Mouse (Mus musculus) CH12.LX (cell line): ENCODE data around the gene Cyp2d34. TPM values are rescaled to one million over a fixed set of nuclear protein-coding genes. Genes with fewer than 3 reads are reported as not detected.

ENCODE experiments used
- DNase-seq: peaks from one replicate; pipeline ENCODE4 v3.0.0-alpha.2; 2013; ENCODE audit errors: extremely low read depth
- H3K27ac ChIP-seq: 2 replicates; pipeline ENCODE4 v1.5.1; 2012; ENCODE audit warnings: low read depth, mild to moderate bottlenecking, control low read depth, moderate library complexity; ENCODE audit not compliant: insufficient read depth
- H3K27me3 ChIP-seq: replicated peaks from 2 replicates; pipeline ENCODE3; 2012; ENCODE audit warnings: inconsistent platforms
- H3K36me3 ChIP-seq, 2 experiments: replicated peaks in 1 of 2; 2 replicates each; pipeline versions ENCODE3 to v1.6.1; 2012; ENCODE audit warnings: inconsistent platforms in 1 of 2, low read length in 1 of 2, mild to moderate bottlenecking in 1 of 2, mixed read lengths in 1 of 2, moderate library complexity in 1 of 2; ENCODE audit not compliant: control insufficient read depth in 1 of 2, insufficient read depth in 1 of 2
- H3K4me1 ChIP-seq, 2 experiments: 2 replicates each; pipeline ENCODE4 v1.6.1; 2012; ENCODE audit warnings: inconsistent platforms in 1 of 2, moderate library complexity in 1 of 2; ENCODE audit not compliant: insufficient read depth in 2 of 2, control insufficient read depth in 1 of 2
- H3K4me2 ChIP-seq: 2 replicates; pipeline ENCODE4 v1.6.1; 2012; ENCODE audit warnings: low read depth, mild to moderate bottlenecking, control low read depth; ENCODE audit not compliant: poor library complexity, insufficient read depth, severe bottlenecking
- H3K4me3 ChIP-seq, 3 experiments: fragments of 150-350 bp in 1 of 3; sonication (generic) in 1 of 3; replicated peaks in 1 of 3; 2 replicates each; pipeline versions ENCODE3 to v1.5.1; 2011 to 2012; ENCODE audit warnings: low read depth in 2 of 3, low read length in 2 of 3, mild to moderate bottlenecking in 2 of 3, moderate library complexity in 2 of 3, control low read depth in 1 of 3, improper control_type of control experiment in 1 of 3, inconsistent platforms in 1 of 3, mixed read lengths in 1 of 3; ENCODE audit not compliant: poor library complexity in 1 of 3
- H3K79me2 ChIP-seq: replicated peaks from 2 replicates; pipeline ENCODE4 v1.6.1; 2012; ENCODE audit warnings: mild to moderate bottlenecking, moderate library complexity; ENCODE audit not compliant: control insufficient read depth, poor library complexity, insufficient read depth, severe bottlenecking; ENCODE audit errors: extremely low read depth
- H3K9ac ChIP-seq: 2 replicates; pipeline ENCODE4 v1.6.1; 2012; ENCODE audit warnings: low read depth, mild to moderate bottlenecking, control low read depth, moderate library complexity; ENCODE audit not compliant: insufficient read depth
- H3K9me3 ChIP-seq: replicated peaks from 2 replicates; pipeline ENCODE3; 2012; ENCODE audit warnings: low read length, inconsistent platforms, mixed read lengths
- CHD1 ChIP-seq: IDR thresholded peaks from 2 replicates; pipeline ENCODE4 v1.6.1; 2012; ENCODE audit warnings: low read depth, low read length, improper control_type of control experiment, inconsistent platforms
- CHD2 ChIP-seq: IDR thresholded peaks from 2 replicates; pipeline ENCODE4 v1.6.1; 2011; ENCODE audit warnings: low read length, improper control_type of control experiment
- CTCF ChIP-seq, 2 experiments: IDR thresholded peaks in 1 of 2; conservative IDR thresholded peaks in 1 of 2; 2 replicates each; pipeline ENCODE4 v1.5.1; 2011 to 2012; ENCODE audit warnings: low read depth in 2 of 2, low read length in 2 of 2, improper control_type of control experiment in 1 of 2, inconsistent platforms in 1 of 2, mild to moderate bottlenecking in 1 of 2, moderate library complexity in 1 of 2
- ELF1 ChIP-seq: IDR thresholded peaks from 2 replicates; pipeline ENCODE4 v1.6.1; 2014; ENCODE audit warnings: low read depth, mild to moderate bottlenecking, inconsistent platforms, low read length, improper control_type of control experiment
- EP300 ChIP-seq: IDR thresholded peaks from 2 replicates; pipeline ENCODE4 v1.6.1; 2011; ENCODE audit warnings: low read length, improper control_type of control experiment
- IRF4 ChIP-seq: IDR thresholded peaks from 2 replicates; pipeline ENCODE4 v1.6.1; 2014; ENCODE audit warnings: low read depth, mild to moderate bottlenecking, inconsistent platforms, low read length, improper control_type of control experiment
- JUN ChIP-seq: IDR thresholded peaks from 2 replicates; pipeline ENCODE4 v1.6.1; 2011; ENCODE audit warnings: low read depth, mild to moderate bottlenecking, low read length, improper control_type of control experiment, moderate library complexity; ENCODE audit not compliant: insufficient read depth
- KAT2A ChIP-seq: IDR thresholded peaks from 2 replicates; pipeline ENCODE4 v1.6.1; 2012; ENCODE audit warnings: low read length, improper control_type of control experiment, inconsistent platforms; ENCODE audit not compliant: insufficient replicate concordance
- MAZ ChIP-seq: IDR thresholded peaks from 2 replicates; pipeline ENCODE4 v1.6.1; 2012; ENCODE audit warnings: low read depth, mild to moderate bottlenecking, inconsistent platforms, low read length, improper control_type of control experiment, moderate library complexity
- MYC ChIP-seq: IDR thresholded peaks from 2 replicates; pipeline ENCODE4 v1.6.1; 2011; ENCODE audit warnings: low read depth, mild to moderate bottlenecking, improper control_type of control experiment, low read length
- POLR2AphosphoS2 ChIP-seq: IDR thresholded peaks from 2 replicates; pipeline ENCODE4 v1.6.1; 2011; ENCODE audit warnings: low read depth, low read length, improper control_type of control experiment
- SMC3 ChIP-seq: IDR thresholded peaks from 2 replicates; pipeline ENCODE4 v1.6.1; 2011; ENCODE audit warnings: low read depth, low read length, improper control_type of control experiment
- TCF12 ChIP-seq: IDR thresholded peaks from 2 replicates; pipeline ENCODE4 v1.6.1; 2014; ENCODE audit warnings: low read depth, mild to moderate bottlenecking, inconsistent platforms, low read length, improper control_type of control experiment
- USF2 ChIP-seq: conservative IDR thresholded peaks from 2 replicates; pipeline ENCODE4 v1.6.1; 2011; ENCODE audit warnings: low read depth, low read length, improper control_type of control experiment
- ZC3H11A ChIP-seq: IDR thresholded peaks from 2 replicates; pipeline ENCODE4 v1.6.1; 2012; ENCODE audit warnings: low read depth, mild to moderate bottlenecking, inconsistent platforms, low read length, improper control_type of control experiment
- ZKSCAN1 ChIP-seq: IDR thresholded peaks from 2 replicates; pipeline ENCODE4 v1.6.1; 2012; ENCODE audit warnings: low read depth, inconsistent platforms, low read length, improper control_type of control experiment, borderline replicate concordance
- ZMIZ1 ChIP-seq: IDR thresholded peaks from 2 replicates; pipeline ENCODE4 v1.6.1; 2012; ENCODE audit warnings: low read depth, mild to moderate bottlenecking, inconsistent platforms, low read length, improper control_type of control experiment
- ZNF384 ChIP-seq: IDR thresholded peaks from 2 replicates; pipeline ENCODE4 v1.6.1; 2012; ENCODE audit warnings: low read depth, low read length, improper control_type of control experiment, inconsistent platforms
- dilution Hi-C: fragments of 300-500 bp; cut with MboI; formaldehyde crosslinking; loops from 2 replicates; pipeline ENCODE4 v1.14.3; 2020; ENCODE audit warnings: low sequenced_read_pairs; ENCODE audit not compliant: extremely low pct_unique_long_range_greater_than_20kb, extremely low pct_ligation_motif_present
- in situ Hi-C: fragments of 300-500 bp; cut with MboI; formaldehyde crosslinking; loops from 3 replicates; pipeline ENCODE4 v1.14.3; 2019; ENCODE audit warnings: low sequenced_read_pairs, low pct_ligation_motif_present, low pct_unique_long_range_greater_than_20kb, mixed read lengths
- polyA plus RNA-seq: library from polyadenylated mRNA; unstranded; fragments of >175 nt; gene quantifications from 2 replicates; pipeline ENCODE4 v1.2.1, GENCODE M21; 2012; ENCODE audit warnings: low read depth; ENCODE audit not compliant: insufficient read length
- total RNA-seq, 2 experiments: library from RNA; depleted of rRNA; stranded (reverse); fragments of 300-350 nt in 1 of 2; fragments of >200 nt in 1 of 2; gene quantifications; 2 replicates each; pipeline ENCODE4 v1.2.3; 2012 to 2014

Cyp2d34 gene
- total and polyA plus RNA-seq, 3 experiments = not detected

- no peak for DNase-seq
- no peaks in the 10 kb centered on the region for H3K4me1 ChIP-seq
- H3K79me2 ChIP-seq = no peaks in the 10 kb centered on the region
- H3K4me2 ChIP-seq = no peak overlapping the region
- H3K9me3 ChIP-seq = no peaks in the 10 kb centered on the region
- TF ChIP-seq SMC3 (no peak), ZMIZ1 (no peak), JUN (no peak), CTCF (conservative IDR thresholded peaks at IDR 0.05 in 1 of 2, IDR thresholded peaks at IDR 0.05 in 1 of 2; ENCODE audit: low read depth in 2 of 2, low read length in 2 of 2) (no peak), EP300 (no peak), IRF4 (no peak)
- dilution Hi-C loops (no loop called here), in situ Hi-C loops (no loop called here)
- H3K9ac ChIP-seq = no peak overlapping the region
- peaks cover 37% of the 10 kb centered on the region for H3K27me3 ChIP-seq
- H3K4me3 ChIP-seq = no peak overlapping the region
- no peak overlapping the region for H3K27ac ChIP-seq
- H3K36me3 ChIP-seq = no peaks in the 10 kb centered on the region
These were observed 38.1 kb downstream of the Cyp2d34 start for GRCm38 (mm10) chr15:82582621-82583020.

GRCm38 (mm10) chr15:82579071-82579470 lies 41.7 kb downstream of the Cyp2d34 start:
- dilution Hi-C loops = no loop called here
- Histone ChIP-seq H3K9ac (no peak overlapping the region), H3K79me2 (no peaks in the 10 kb centered on the region), H3K9me3 (no peaks in the 10 kb centered on the region), H3K27me3 (peaks cover 34% of the 10 kb centered on the region), H3K4me2 (no peak overlapping the region), H3K4me3 (no peak overlapping the region), H3K36me3 (no peaks in the 10 kb centered on the region), H3K27ac (no peak overlapping the region), H3K4me1 (no peaks in the 10 kb centered on the region)
- no peak for DNase-seq
- in situ Hi-C loops = no loop called here
- no peak for TF ChIP-seq TCF12
- TF ChIP-seq USF2 = no peak
- no peak for TF ChIP-seq MAZ
- no peak for TF ChIP-seq ELF1
- no peak for TF ChIP-seq ZC3H11A
- TF ChIP-seq KAT2A = no peak
- no peak for TF ChIP-seq IRF4
- no peak for TF ChIP-seq ZKSCAN1
- TF ChIP-seq CHD1 = no peak
- TF ChIP-seq MYC = no peak
- TF ChIP-seq ZMIZ1 = no peak
- TF ChIP-seq CHD2 = no peak
- no peak for TF ChIP-seq ZNF384
- no peak for TF ChIP-seq POLR2AphosphoS2
